Mouse (Mus musculus): ENCODE measurements at regions not wholly inside any gene's neighbourhood (a gene's known extent, or its start where the extent isn't known, plus 50 kb on each side); places are given as distances from the start of the nearest gene placed in this dataset.

GRCm38 (mm10) chr3:51112351-51112750, 111.9 kb upstream of the Noct start:
- Histone ChIP-seq H3K9me3 (replicated peaks; ENCODE audit: insufficient read depth, low read length) (no peaks in the 10 kb centered on the region), H3K9ac (ENCODE audit: control insufficient read depth, low read depth, low read length, poor library complexity, severe bottlenecking) (no peak overlapping the region), H3K27ac (ENCODE audit: control insufficient read depth, low read depth, low read length) (no peak overlapping the region), H3K4me1 (ENCODE audit: control insufficient read depth in 1 of 2, insufficient read depth in 2 of 2, low read length in 2 of 2) (no peaks in the 10 kb centered on the region), H3K27me3 (ENCODE audit: control insufficient read depth in 1 of 2, insufficient read depth in 2 of 2, low read length in 2 of 2) (0 out of 4 replicates have a peak, but pooled peaks cover 0 to 3% of the 10 kb centered on the region in 2 experiments), H3K79me2 (ENCODE audit: control insufficient read depth, insufficient read depth, low read length, poor library complexity) (no peaks in the 10 kb centered on the region), H3K36me3 (ENCODE audit: control insufficient read depth in 1 of 2, insufficient read depth in 2 of 2, low read length in 2 of 2) (no peaks in the 10 kb centered on the region), H3K4me3 (ENCODE audit: control insufficient read depth in 1 of 2, insufficient read depth in 1 of 2, low read depth in 2 of 2, low read length in 2 of 2) (no peak overlapping the region)
- no peak for TF ChIP-seq SMC3 (IDR thresholded peaks at IDR 0.05; ENCODE audit: low read depth, low read length)
- TF ChIP-seq TBP (IDR thresholded peaks at IDR 0.05; ENCODE audit: low read depth, low read length), result no peak
- TF ChIP-seq MYB (IDR thresholded peaks at IDR 0.05; ENCODE audit: low read depth, low read length), result no peak
- TF ChIP-seq MEF2A (IDR thresholded peaks at IDR 0.05; ENCODE audit: extremely low read depth, insufficient replicate concordance, low read depth, low read length, poor library complexity, severe bottlenecking), result no peak
- no peak for TF ChIP-seq MYC (IDR thresholded peaks at IDR 0.05; ENCODE audit: low read depth, low read length)
- TF ChIP-seq RCOR1 (IDR thresholded peaks at IDR 0.05; ENCODE audit: low read depth, low read length), result no peak
- no peak for TF ChIP-seq NRF1 (IDR thresholded peaks at IDR 0.05; ENCODE audit: insufficient read depth, low read depth, low read length, poor library complexity, severe bottlenecking)
- TF ChIP-seq GATA1 (IDR thresholded peaks at IDR 0.05; ENCODE audit: low read depth, low read length), result no peak
- TF ChIP-seq POLR2A (IDR thresholded peaks at IDR 0.05; ENCODE audit: control insufficient read depth in 1 of 2, insufficient read depth in 1 of 2, low read depth in 1 of 2, low read length in 2 of 2, poor library complexity in 1 of 2), result no peak
- no peak for TF ChIP-seq JUND (IDR thresholded peaks at IDR 0.05; ENCODE audit: low read depth, low read length)
- TF ChIP-seq BHLHE40 (IDR thresholded peaks at IDR 0.05; ENCODE audit: borderline replicate concordance, low read depth, low read length), result no peak
- TF ChIP-seq ZMIZ1 (IDR thresholded peaks at IDR 0.05; ENCODE audit: low read depth, low read length), result no peak
- TF ChIP-seq SIN3A (IDR thresholded peaks at IDR 0.05; ENCODE audit: low read length), result no peak
- TF ChIP-seq E2F4 (IDR thresholded peaks at IDR 0.05; ENCODE audit: borderline replicate concordance, low read depth, low read length), result no peak
- no peak for TF ChIP-seq MAZ (IDR thresholded peaks at IDR 0.05; ENCODE audit: low read depth, low read length)
- no peak for TF ChIP-seq ELF1 (IDR thresholded peaks at IDR 0.05; ENCODE audit: low read depth, low read length)
- no peak for TF ChIP-seq CHD2 (IDR thresholded peaks at IDR 0.05; ENCODE audit: low read length)
- no peak for TF ChIP-seq ETS1 (IDR thresholded peaks at IDR 0.05; ENCODE audit: low read depth, low read length)
- TF ChIP-seq MXI1 (IDR thresholded peaks at IDR 0.05; ENCODE audit: low read depth, low read length), result no peak
- no peak for TF ChIP-seq MAX (IDR thresholded peaks at IDR 0.05; ENCODE audit: low read length)
- no peak for DNase-seq (ENCODE audit: low read depth, low spot score)

GRCm38 (mm10) chr3:51115921-51116320, 108.3 kb upstream of the Noct start:
- Histone ChIP-seq H3K9ac (ENCODE audit: control insufficient read depth, low read depth, low read length, poor library complexity, severe bottlenecking) (no peak overlapping the region), H3K9me3 (replicated peaks; ENCODE audit: insufficient read depth, low read length) (no peaks in the 10 kb centered on the region), H3K36me3 (ENCODE audit: control insufficient read depth in 1 of 2, insufficient read depth in 2 of 2, low read length in 2 of 2) (peaks cover 0 to 3% of the 10 kb centered on the region in 2 experiments; a peak in 2 of 4 replicates), H3K27me3 (ENCODE audit: control insufficient read depth in 1 of 2, insufficient read depth in 2 of 2, low read length in 2 of 2) (0 out of 4 replicates have a peak, but pooled peaks cover 0 to 3% of the 10 kb centered on the region in 2 experiments), H3K4me1 (ENCODE audit: control insufficient read depth in 1 of 2, insufficient read depth in 2 of 2, low read length in 2 of 2) (peaks cover 0 to 6% of the 10 kb centered on the region in 2 experiments; a peak in 2 of 4 replicates), H3K79me2 (ENCODE audit: control insufficient read depth, insufficient read depth, low read length, poor library complexity) (no peaks in the 10 kb centered on the region), H3K27ac (ENCODE audit: control insufficient read depth, low read depth, low read length) (no peak overlapping the region), H3K4me3 (ENCODE audit: control insufficient read depth in 1 of 2, insufficient read depth in 1 of 2, low read depth in 2 of 2, low read length in 2 of 2) (no peak overlapping the region)
- TF ChIP-seq ZC3H11A (IDR thresholded peaks at IDR 0.05; ENCODE audit: low read depth, low read length) (no peak), EP300 (IDR thresholded peaks at IDR 0.05; ENCODE audit: low read depth in 1 of 2, low read length in 2 of 2) (no peak), CHD2 (IDR thresholded peaks at IDR 0.05; ENCODE audit: low read length) (no peak), TBP (IDR thresholded peaks at IDR 0.05; ENCODE audit: low read depth, low read length) (no peak), GABPA (IDR thresholded peaks at IDR 0.05; ENCODE audit: low read depth, low read length) (no peak), CTCF (IDR thresholded peaks at IDR 0.05 in 2 of 3, conservative IDR thresholded peaks at IDR 0.05 in 1 of 3; ENCODE audit: control insufficient read depth in 1 of 3, insufficient read depth in 1 of 3, low read depth in 2 of 3, low read length in 3 of 3, poor library complexity in 1 of 3, severe bottlenecking in 1 of 3) (no peak), E2F4 (IDR thresholded peaks at IDR 0.05; ENCODE audit: borderline replicate concordance, low read depth, low read length) (no peak), MXI1 (IDR thresholded peaks at IDR 0.05; ENCODE audit: low read depth, low read length) (no peak), USF2 (IDR thresholded peaks at IDR 0.05; ENCODE audit: borderline replicate concordance in 1 of 2, insufficient read depth in 1 of 2, low read depth in 1 of 2, low read length in 2 of 2) (no peak), MEF2A (IDR thresholded peaks at IDR 0.05; ENCODE audit: extremely low read depth, insufficient replicate concordance, low read depth, low read length, poor library complexity, severe bottlenecking) (no peak), SIN3A (IDR thresholded peaks at IDR 0.05; ENCODE audit: low read length) (no peak), MAZ (IDR thresholded peaks at IDR 0.05; ENCODE audit: low read depth, low read length) (no peak), MYC (IDR thresholded peaks at IDR 0.05; ENCODE audit: low read depth, low read length) (no peak), POLR2A (IDR thresholded peaks at IDR 0.05; ENCODE audit: control insufficient read depth in 1 of 2, insufficient read depth in 1 of 2, low read depth in 1 of 2, low read length in 2 of 2, poor library complexity in 1 of 2) (no peak), UBTF (IDR thresholded peaks at IDR 0.05; ENCODE audit: borderline replicate concordance, insufficient read depth, low read depth, low read length) (no peak)
- no peak for DNase-seq (ENCODE audit: low read depth, low spot score)

Measured in MEL (cell line).